Mouse (Mus musculus) gastrocnemius, postnatal 14 days (tissue): Measurements from ENCODE around the gene BC003965. TPM values are rescaled to one million over a fixed set of nuclear protein-coding genes. Genes with fewer than 3 reads are reported as not detected.

Experiments
- total RNA-seq, 2 experiments: library from RNA; stranded (reverse); gene quantifications; 2 replicates each; pipeline ENCODE4 v1.2.3; 2021

BC003965 gene
- total RNA-seq, 2 experiments from 2014 or later = 13.0 to 13.1 TPM

Other genes starting within 250 kb of the BC003965 start
- 10 to 100 TPM; 16.3 to 19.2 TPM for gene Mapk8ip3, start 247.6 kb upstream of the BC003965 start, total RNA-seq
- 10 to 100 TPM in 1 of 2 experiments, 1 to 10 TPM in 1; 8.2 to 13.3 TPM for gene Jpt2, start 223.9 kb upstream of the BC003965 start, total RNA-seq
- 1 to 10 TPM; 7.1 to 7.3 TPM for gene Cramp1l, start 168.8 kb upstream of the BC003965 start, total RNA-seq
- 1 to 10 TPM; 2.9 to 4.1 TPM for gene Ift140, start 168.5 kb upstream of the BC003965 start, total RNA-seq
- 10 to 100 TPM; 13.9 to 16.3 TPM for gene Tmem204, start 101.0 kb upstream of the BC003965 start, total RNA-seq
- gene Telo2, start 68.6 kb upstream of the BC003965 start, total RNA-seq = 1 to 10 TPM; 9.2 to 9.3 TPM
- 1 to 10 TPM; 8.4 to 9.6 TPM for gene Ptx4, start 63.8 kb upstream of the BC003965 start, total RNA-seq
- 10 to 100 TPM; 14.3 to 15.5 TPM for gene Clcn7, start 51.2 kb upstream of the BC003965 start, total RNA-seq
- not detected for gene Ccdc154, start 22.1 kb upstream of the BC003965 start, total RNA-seq
- gene Gm38655, start 9.1 kb upstream of the BC003965 start, total RNA-seq = not detected
- 1 to 10 TPM; 4.6 to 4.8 TPM for gene Unkl, start 3.8 kb downstream of the BC003965 start, total RNA-seq
- gene Gnptg, start 55.6 kb downstream of the BC003965 start, total RNA-seq = 10 to 100 TPM; 12.3 to 14.8 TPM
- gene Tsr3, start 55.6 kb downstream of the BC003965 start, total RNA-seq = 10 to 100 TPM; 19.7 to 21.0 TPM
- under 1 TPM in 1 of 2 experiments, not detected in 1; 0.41 TPM for gene Baiap3, start 71.8 kb downstream of the BC003965 start, total RNA-seq
- gene Ube2i, start 90.1 kb downstream of the BC003965 start, total RNA-seq = 10 to 100 TPM; 74.9 to 82.6 TPM
- gene Prss34, start 113.8 kb downstream of the BC003965 start, total RNA-seq = 1 to 10 TPM; 1.8 to 2.7 TPM
- not detected for gene Prss28, start 124.1 kb downstream of the BC003965 start, total RNA-seq
- not detected for gene Prss29, start 134.1 kb downstream of the BC003965 start, total RNA-seq
- 1 to 10 TPM; 4.0 to 4.7 TPM for gene Tpsab1, start 161.0 kb downstream of the BC003965 start, total RNA-seq
- 10 to 100 TPM in 1 of 2 experiments, 1 to 10 TPM in 1; 9.4 to 12.6 TPM for gene Tpsb2, start 181.8 kb downstream of the BC003965 start, total RNA-seq
- gene Tpsg1, start 184.7 kb downstream of the BC003965 start, total RNA-seq = not detected
- 1 to 10 TPM; 3.2 to 3.4 TPM for gene Cacna1h, start 249.2 kb downstream of the BC003965 start, total RNA-seq